Mouse (Mus musculus): ENCODE results near the gene Gpr61.

The Gpr61 gene

GRCm38 (mm10) chr3:108131216-108131615 is 23.5 kb downstream of the Gpr61 start:
- DNase-seq (ENCODE audit: low read depth, low spot score), result no peak

GRCm38 (mm10) chr3:108129804-108130203 is 24.9 kb downstream of the Gpr61 start:
- no peak for DNase-seq (ENCODE audit: low read depth, low spot score)

GRCm38 (mm10) chr3:108129367-108129766 is 25.3 kb downstream of the Gpr61 start:
- no peak for DNase-seq (ENCODE audit: low read depth, low spot score)

- DNase-seq (ENCODE audit: low read depth, low spot score), result no peak
These were observed 26.2 kb downstream of the Gpr61 start for GRCm38 (mm10) chr3:108128520-108128919.

GRCm38 (mm10) chr3:108126327-108126726 is 28.4 kb downstream of the Gpr61 start:
- no peak for DNase-seq (ENCODE audit: low read depth, low spot score)

- no peak for DNase-seq (ENCODE audit: low read depth, low spot score)
These were observed 30.6 kb downstream of the Gpr61 start for GRCm38 (mm10) chr3:108124131-108124530.

- no peak for DNase-seq (ENCODE audit: low read depth, low spot score)
These were observed 31.4 kb downstream of the Gpr61 start for GRCm38 (mm10) chr3:108123242-108123641.

GRCm38 (mm10) chr3:108121101-108121500 is 33.6 kb downstream of the Gpr61 start:
- DNase-seq (ENCODE audit: low read depth, low spot score), result no peak

- no peak for DNase-seq (ENCODE audit: low read depth, low spot score)
These were observed 37.2 kb downstream of the Gpr61 start for GRCm38 (mm10) chr3:108117465-108117864.

GRCm38 (mm10) chr3:108113591-108114289 is 40.9 kb downstream of the Gpr61 start:
- DNase-seq (ENCODE audit: low read depth, low spot score), result no peak

GRCm38 (mm10) chr3:108112666-108113065 is 42.0 kb downstream of the Gpr61 start:
- DNase-seq (ENCODE audit: low read depth, low spot score), result no peak

GRCm38 (mm10) chr3:108112246-108112645 is 42.4 kb downstream of the Gpr61 start:
- DNase-seq (ENCODE audit: low read depth, low spot score), result no peak

- no peak for DNase-seq (ENCODE audit: low read depth, low spot score)
These were observed 43.4 kb downstream of the Gpr61 start for GRCm38 (mm10) chr3:108111320-108111719.

- DNase-seq (ENCODE audit: low read depth, low spot score), result no peak
These were observed 49.4 kb downstream of the Gpr61 start for GRCm38 (mm10) chr3:108105281-108105680.

GRCm38 (mm10) chr3:108102075-108102474 is 52.6 kb downstream of the Gpr61 start:
- DNase-seq (ENCODE audit: low read depth, low spot score), result no peak

- DNase-seq (ENCODE audit: low read depth, low spot score), result no peak
These were observed 53.1 kb downstream of the Gpr61 start for GRCm38 (mm10) chr3:108101594-108101993.

Measured in forelimb bud, embryonic 11.5 days (tissue).